Mouse (Mus musculus) thymus, postnatal 0 days (tissue): Measurements from ENCODE around the gene Zfp12. TPM values are rescaled to one million over a fixed set of nuclear protein-coding genes. Genes with fewer than 3 reads are reported as not detected.

ENCODE experiments used
- DNase-seq: peaks from one replicate; pipeline ENCODE4 v3.0.0-alpha.2; 2015; ENCODE audit warnings: low spot score
- polyA plus RNA-seq: library from polyadenylated mRNA; unstranded; fragments of >200 nt; fragmentation: Nextera tagmentation; extraction: Ambion mirVana; gene quantifications from 2 replicates; pipeline ENCODE4 v1.2.1, GENCODE M21; 2015

Zfp12 gene
- polyA plus RNA-seq, 1 experiment from 2014 or later, result 8.1 TPM

- DNase-seq, result no peak
These were observed 30.4 kb downstream of the Zfp12 start for GRCm38 (mm10) chr5:143265409-143265808.

- no peak for DNase-seq
These were observed 31.8 kb downstream of the Zfp12 start for GRCm38 (mm10) chr5:143266794-143267193.

- DNase-seq, result no peak
These were observed 34.0 kb downstream of the Zfp12 start for GRCm38 (mm10) chr5:143268985-143269362.

- DNase-seq, result peak; percentile 38
These were observed 34.6 kb downstream of the Zfp12 start, which contains the start of gene Zfp316 for GRCm38 (mm10) chr5:143269363-143270150. TSS of gene Zfp316 (minus strand) at chr5:143270022.

GRCm38 (mm10) chr5:143270151-143270519 lies 35.2 kb downstream of the Zfp12 start:
- DNase-seq, result no peak

- DNase-seq, result no peak
These were observed 36.7 kb downstream of the Zfp12 start for GRCm38 (mm10) chr5:143271642-143272041.

- no peak for DNase-seq
These were observed 37.1 kb downstream of the Zfp12 start for GRCm38 (mm10) chr5:143272108-143272507.

- DNase-seq, result no peak
These were observed 37.8 kb downstream of the Zfp12 start for GRCm38 (mm10) chr5:143272540-143273330.

GRCm38 (mm10) chr5:143275761-143276160 lies 40.8 kb downstream of the Zfp12 start:
- DNase-seq, result no peak

GRCm38 (mm10) chr5:143279247-143279646 lies 44.3 kb downstream of the Zfp12 start:
- DNase-seq, result no peak

- no peak for DNase-seq
These were observed 49.8 kb downstream of the Zfp12 start for GRCm38 (mm10) chr5:143284762-143285161.

GRCm38 (mm10) chr5:143287774-143288328 lies 52.9 kb downstream of the Zfp12 start:
- DNase-seq, result peak; percentile 42

GRCm38 (mm10) chr5:143288378-143288911 lies 53.5 kb downstream of the Zfp12 start:
- no peak for DNase-seq

GRCm38 (mm10) chr5:143289299-143289698 lies 54.3 kb downstream of the Zfp12 start:
- DNase-seq, result no peak

- DNase-seq, result no peak
These were observed 57.9 kb downstream of the Zfp12 start for GRCm38 (mm10) chr5:143292879-143293278.

GRCm38 (mm10) chr5:143293404-143293803 lies 58.4 kb downstream of the Zfp12 start, which contains the start of gene Zfp853:
TSS of gene Zfp853 (minus strand) at chr5:143293623.
- DNase-seq, result no peak

- no peak for DNase-seq
These were observed 59.9 kb downstream of the Zfp12 start for GRCm38 (mm10) chr5:143294862-143295261.

GRCm38 (mm10) chr5:143295330-143295729 lies 60.4 kb downstream of the Zfp12 start:
- no peak for DNase-seq

- DNase-seq, result no peak
These were observed 63.0 kb downstream of the Zfp12 start for GRCm38 (mm10) chr5:143297986-143298385.

- DNase-seq, result no peak
These were observed 63.4 kb downstream of the Zfp12 start for GRCm38 (mm10) chr5:143298391-143298790.
